ENCODE assay signal across 10 mouse cellular contexts in the genomic region with DNA sequence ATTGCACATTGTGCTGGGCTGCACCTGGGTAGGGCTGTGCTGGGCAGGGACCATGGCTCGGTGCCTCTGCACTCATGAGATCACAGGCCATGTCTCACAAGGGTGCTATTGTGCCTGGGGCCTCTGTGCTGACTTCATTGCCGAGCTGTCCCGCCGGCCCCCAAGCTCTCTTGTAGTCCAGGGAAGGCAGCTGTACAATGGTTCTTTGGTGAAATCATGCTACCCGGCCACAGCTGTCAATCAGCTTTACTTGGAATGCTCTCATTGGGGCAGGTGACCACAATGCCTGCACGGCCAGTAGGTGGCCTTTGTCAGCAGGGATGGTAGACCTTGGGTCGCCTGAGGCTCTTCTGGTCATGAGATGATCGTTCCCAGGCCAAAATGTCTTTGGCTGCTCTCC.
A peak's percentile ranks its signal among the peaks of the same experiment; 100 is the strongest.
DNase-seq lines count a peak whose midpoint lies in the region; ATAC-seq and TF ChIP-seq lines count a peak whose summit lies in the region.
"Had no signal": no experiment of that assay in that cellular context is flagged by ENCODE, and none has a peak within 500 bp of the region (broad histone marks: within the 10 kb centered on the region; RNA-seq: fewer than 3 reads in every experiment).

No protein-coding gene starts in this region.

- H3K4me2 ChIP-seq in lung, embryonic 15.5 days, result no peak overlapping the region

- 65% methylated on average over 8 of the region's 8 CpGs for WGBS in lung, embryonic 15.5 days
- whole genome bisulfite sequencing in lung, adult 2 months, result 75% methylated on average over 8 of the region's 8 CpGs
- WGBS in thymus, adult 2 months, result 89% methylated on average over 8 of the region's 8 CpGs

- TF ChIP-seq POLR2A in lung, adult 2 months (IDR thresholded peaks at IDR 0.05; ENCODE audit: borderline replicate concordance, extremely low read depth, low read depth, low read length), result no peak
- no peak for TF ChIP-seq POLR2A in thymus, adult 2 months (IDR thresholded peaks at IDR 0.05; ENCODE audit: control insufficient read depth, extremely low read depth, insufficient read depth, low read length, poor library complexity)

- H3K27ac ChIP-seq in lung, embryonic 15.5 days, result no peak overlapping the region
- no peak overlapping the region for H3K27ac ChIP-seq in thymus, adult 2 months (ENCODE audit: control insufficient read depth, insufficient read depth, low read length)
- H3K27ac ChIP-seq: kidney, postnatal 0 days had no signal

- intact Hi-C loops in heart, postnatal 36 days (cut with DNase I), result no loop called here

- no peak for TF ChIP-seq CTCF in lung, adult 2 months (IDR thresholded peaks at IDR 0.05; ENCODE audit: insufficient read depth, low read length)
- TF ChIP-seq CTCF in thymus, adult 2 months (IDR thresholded peaks at IDR 0.05; ENCODE audit: borderline replicate concordance, control insufficient read depth, extremely low read depth, insufficient read depth, low read length, poor library complexity), result no peak

- H3K9me3 ChIP-seq in lung, embryonic 15.5 days, result no peaks in the 10 kb centered on the region

- no peaks in the 10 kb centered on the region for H3K27me3 ChIP-seq in lung, embryonic 15.5 days
- H3K27me3 ChIP-seq in thymus, adult 2 months (ENCODE audit: control insufficient read depth, insufficient read depth, low read length), result no peaks in the 10 kb centered on the region

- no peak overlapping the region for H3K9ac ChIP-seq in lung, embryonic 15.5 days

- no peak overlapping the region for H3K4me3 ChIP-seq in lung, embryonic 15.5 days
- H3K4me3 ChIP-seq in lung, adult 2 months (replicated peaks; ENCODE audit: extremely low read depth, low read depth, low read length), result no peak overlapping the region
- no peak overlapping the region for H3K4me3 ChIP-seq in thymus, adult 2 months (ENCODE audit: control insufficient read depth, insufficient read depth, low read length)

- H3K36me3 ChIP-seq in lung, embryonic 15.5 days, result no peaks in the 10 kb centered on the region
- no peaks in the 10 kb centered on the region for H3K36me3 ChIP-seq in thymus, adult 2 months (ENCODE audit: control insufficient read depth, insufficient read depth, low read length)

- ATAC-seq in lung, embryonic 15.5 days (ENCODE audit: borderline replicate concordance, extremely low read depth, low FRiP score, low TSS enrichment), result peak; percentile 67

- no peak for DNase-seq in lung, adult 2 months
- DNase-seq in fibroblast of lung, adult 2 months (ENCODE audit: low read depth), result peak; percentile 72
- peak; percentile 10 to 42 for DNase-seq in heart, postnatal 36 days
- peak; percentile 23 to 33 for DNase-seq in right cerebral cortex, postnatal 10 days (ENCODE audit: low spot score in 2 of 2)
- DNase-seq in gastrocnemius, postnatal 4 days (ENCODE audit: low spot score in 2 of 2), result no peak
- DNase-seq in thymus, adult 2 months, result no peak
- DNase-seq: lung, postnatal 14 days; thymus, adult 18-20 months had no signal

- H3K4me1 ChIP-seq in lung, embryonic 15.5 days, result no peaks in the 10 kb centered on the region
- no peaks in the 10 kb centered on the region for H3K4me1 ChIP-seq in lung, adult 2 months (ENCODE audit: control insufficient read depth, insufficient read depth, low read length)
- no peaks in the 10 kb centered on the region for H3K4me1 ChIP-seq in thymus, adult 2 months (replicated peaks; ENCODE audit: control insufficient read depth, insufficient read depth, low read length)

Comparison
In these comparisons a context has a peak if more than half of its experiments do, and no peak if none do; other contexts are left out.
1. DNase-seq: peak in fibroblast of lung, adult 2 months (single experiment), heart, postnatal 36 days (2 of 2) and right cerebral cortex, postnatal 10 days (2 of 2); none in lung, adult 2 months (single experiment), gastrocnemius, postnatal 4 days (0 of 2) and thymus, adult 2 months (single experiment).